Mouse (Mus musculus) retina, embryonic 14.5 days (tissue): ENCODE measurements around the gene Aagab.

Experiments used
- DNase-seq: peaks from one replicate; pipeline ENCODE4 v3.0.0-alpha.2; 2015; ENCODE audit warnings: low spot score

Aagab gene

DNA sequence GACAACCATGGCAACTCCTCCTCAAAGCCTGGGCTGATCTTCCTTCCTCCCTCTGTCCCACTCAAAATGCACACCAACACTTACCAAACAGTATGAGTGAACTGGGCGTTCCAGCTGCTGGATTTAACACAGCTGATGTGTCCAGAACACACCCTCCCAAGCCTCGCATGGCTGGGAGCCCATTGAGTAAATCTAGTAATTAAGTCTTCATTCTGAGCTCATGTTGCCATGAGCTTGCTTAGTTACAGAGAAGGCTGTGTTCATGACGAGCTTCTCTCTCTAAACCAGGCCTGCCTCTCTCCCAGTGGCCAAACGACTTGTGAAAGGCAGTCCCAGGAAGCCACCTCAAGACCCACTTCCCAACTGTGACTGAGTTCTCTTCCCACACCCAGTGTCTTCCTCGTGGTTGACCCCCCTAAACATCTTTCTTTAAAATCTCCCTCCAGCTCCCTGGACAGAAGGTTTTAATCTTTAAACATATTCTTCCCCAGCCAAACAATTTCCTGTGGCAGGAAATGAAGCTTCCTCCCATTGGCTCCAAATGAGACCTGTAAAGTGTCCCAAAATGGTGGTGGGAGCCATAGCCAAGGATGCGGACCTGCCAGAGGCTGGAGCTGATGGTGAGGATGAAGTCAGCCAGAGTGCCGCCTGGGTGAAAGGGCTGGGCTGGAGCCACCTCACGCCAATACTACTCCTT is 70.5 kb downstream of the Aagab start:
- DNase-seq: no peak

DNA sequence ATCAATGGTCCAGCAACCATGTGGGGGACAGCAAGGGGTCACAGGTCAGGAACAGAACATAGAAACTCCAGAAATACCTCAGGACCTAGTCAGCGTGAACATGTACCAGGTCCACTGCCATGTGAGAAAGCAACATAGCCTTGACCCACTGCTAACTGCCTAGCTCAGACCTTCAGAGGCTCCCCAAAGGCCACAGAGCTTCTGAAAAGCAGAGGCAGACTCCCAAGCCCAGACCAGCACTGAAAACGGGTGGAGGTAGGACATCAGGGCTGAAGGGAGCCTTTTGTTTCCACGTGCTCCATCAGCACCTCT is 71.0 kb downstream of the Aagab start:
- no peak for DNase-seq

DNA sequence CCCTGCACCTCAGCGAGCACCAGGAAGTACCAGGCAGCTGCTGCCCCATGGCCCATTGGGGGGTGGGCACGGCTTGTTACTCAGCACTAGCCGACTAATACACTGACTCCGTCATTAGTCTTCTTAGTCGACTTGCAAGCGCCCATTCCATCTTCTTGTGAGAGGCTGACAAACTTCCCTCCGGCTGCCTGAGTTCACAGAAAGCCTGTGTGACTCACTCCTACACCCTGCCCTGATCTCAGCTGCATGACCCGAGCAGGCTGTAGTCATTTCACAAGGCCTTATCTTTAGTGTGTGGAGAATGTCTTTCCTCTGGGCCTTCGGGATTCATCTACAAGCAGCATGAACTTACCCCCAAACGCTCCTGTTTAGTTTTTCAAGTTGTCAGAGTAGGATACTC is 72.2 kb downstream of the Aagab start:
- DNase-seq: no peak

DNA sequence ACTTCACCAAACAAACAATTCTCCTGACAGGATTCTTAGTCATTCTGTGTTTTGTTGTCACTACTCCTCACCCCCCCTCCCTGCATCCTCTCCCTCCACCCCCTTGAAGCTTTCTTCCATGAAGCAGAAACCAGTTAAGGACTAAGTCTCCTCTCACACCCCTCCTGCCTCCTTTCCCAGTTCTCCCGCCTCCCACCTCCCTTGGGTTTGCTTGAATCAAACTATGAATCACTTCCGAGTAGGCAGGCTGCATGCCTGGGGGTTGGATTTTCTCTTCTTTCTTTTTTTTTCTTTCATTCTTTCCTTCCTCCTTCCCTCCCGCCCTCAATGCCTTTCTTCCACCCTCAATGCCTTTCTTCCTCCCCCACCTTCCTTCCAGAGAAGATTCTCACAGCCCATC is 75.2 kb downstream of the Aagab start:
- no peak for DNase-seq

DNA sequence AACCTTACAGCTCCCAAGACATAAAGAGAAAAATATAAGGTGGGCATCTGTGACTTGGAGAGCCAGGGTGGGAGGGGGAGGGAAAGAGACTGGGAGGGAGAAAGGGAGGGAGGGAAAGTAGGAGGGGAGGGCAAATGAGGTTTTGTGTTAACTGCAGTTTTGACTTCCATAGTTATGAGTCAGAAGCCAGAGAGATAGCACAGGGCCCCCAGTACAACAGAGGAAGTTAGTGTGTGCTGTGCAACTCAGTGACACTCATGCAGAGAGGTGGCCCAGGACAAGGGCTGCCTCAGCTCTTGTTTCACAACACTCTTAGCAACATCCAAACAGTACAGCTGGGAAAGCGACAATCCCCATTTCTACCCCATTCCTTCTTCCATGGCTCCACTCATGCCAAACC is 75.6 kb downstream of the Aagab start:
- DNase-seq: no peak

DNA sequence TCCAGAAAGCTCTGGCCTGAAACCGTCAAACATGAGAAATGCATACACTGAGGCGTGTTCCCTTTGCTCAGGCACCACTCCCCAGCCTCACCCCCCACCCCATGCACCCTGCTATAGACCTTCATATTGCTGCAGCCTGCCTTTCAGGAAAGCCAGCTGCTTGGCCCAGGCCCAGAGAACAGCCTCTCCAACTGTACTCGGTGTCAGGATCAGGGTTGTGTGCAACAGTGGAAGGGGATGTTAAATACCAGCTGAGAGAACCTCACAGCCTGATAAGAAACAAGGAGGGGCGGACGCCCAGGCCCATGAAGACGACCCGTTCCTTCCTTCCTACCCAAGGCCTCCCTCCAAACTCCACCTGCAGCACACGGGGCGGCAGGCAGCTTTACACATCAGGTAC is 79.8 kb downstream of the Aagab start:
- no peak for DNase-seq

DNA sequence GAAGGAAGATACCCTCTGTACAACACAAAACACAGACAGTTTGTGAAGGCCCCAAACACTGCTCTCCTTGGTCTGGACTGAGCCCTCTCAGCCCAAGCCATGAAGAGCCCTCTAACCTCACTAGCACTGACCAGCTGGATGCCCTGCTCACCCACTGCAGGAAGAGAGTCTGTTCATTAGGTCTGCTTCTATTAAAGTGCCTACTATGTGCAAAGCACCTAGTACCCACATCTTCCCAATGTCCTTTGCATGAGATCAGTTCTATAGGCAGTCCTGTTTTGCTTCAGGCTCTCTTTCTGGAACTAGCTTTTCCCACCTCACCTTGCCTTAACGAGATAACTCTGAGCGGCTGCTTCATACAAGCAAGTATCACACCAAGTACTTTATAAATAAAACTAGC is 80.5 kb downstream of the Aagab start:
- DNase-seq: no peak

DNA sequence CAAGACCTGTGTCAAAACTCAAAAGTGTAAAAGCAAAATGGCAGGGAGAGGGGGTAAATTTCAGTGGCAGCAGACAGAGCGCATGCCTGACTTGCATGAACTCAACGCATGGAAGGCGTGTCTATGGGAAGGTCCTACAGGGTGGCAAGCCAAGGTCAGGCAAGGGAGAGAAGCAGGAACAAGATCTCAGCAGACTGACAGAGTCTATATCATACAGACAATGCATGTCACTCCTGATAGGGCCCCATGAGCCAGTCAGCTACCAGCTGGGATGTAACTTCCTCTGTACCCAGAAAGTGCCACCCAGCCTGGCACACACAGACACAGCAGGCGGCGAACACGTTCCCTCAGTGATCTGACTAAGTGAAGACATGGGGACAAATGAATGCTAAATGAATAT is 81.8 kb downstream of the Aagab start:
- no peak for DNase-seq

DNA sequence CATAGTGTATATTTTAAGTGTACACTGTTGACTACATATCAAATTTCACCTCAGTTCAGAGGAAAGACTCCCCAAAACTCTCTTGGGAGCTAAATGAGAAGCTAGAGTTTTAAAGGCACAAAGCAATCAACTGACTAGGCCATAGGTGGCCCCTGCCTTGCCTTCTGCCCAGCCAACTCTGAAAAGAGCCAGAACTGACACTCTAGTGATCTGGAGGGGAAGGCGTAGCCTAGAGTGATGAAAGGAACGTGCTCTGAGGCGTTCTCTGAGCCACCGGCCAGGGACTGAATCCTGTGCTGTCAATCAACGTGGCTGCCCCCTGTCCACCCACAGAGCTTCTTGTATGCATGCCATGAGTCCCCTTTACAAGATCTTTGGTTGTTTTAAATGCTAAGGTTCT is 82.9 kb downstream of the Aagab start:
- no peak for DNase-seq

DNA sequence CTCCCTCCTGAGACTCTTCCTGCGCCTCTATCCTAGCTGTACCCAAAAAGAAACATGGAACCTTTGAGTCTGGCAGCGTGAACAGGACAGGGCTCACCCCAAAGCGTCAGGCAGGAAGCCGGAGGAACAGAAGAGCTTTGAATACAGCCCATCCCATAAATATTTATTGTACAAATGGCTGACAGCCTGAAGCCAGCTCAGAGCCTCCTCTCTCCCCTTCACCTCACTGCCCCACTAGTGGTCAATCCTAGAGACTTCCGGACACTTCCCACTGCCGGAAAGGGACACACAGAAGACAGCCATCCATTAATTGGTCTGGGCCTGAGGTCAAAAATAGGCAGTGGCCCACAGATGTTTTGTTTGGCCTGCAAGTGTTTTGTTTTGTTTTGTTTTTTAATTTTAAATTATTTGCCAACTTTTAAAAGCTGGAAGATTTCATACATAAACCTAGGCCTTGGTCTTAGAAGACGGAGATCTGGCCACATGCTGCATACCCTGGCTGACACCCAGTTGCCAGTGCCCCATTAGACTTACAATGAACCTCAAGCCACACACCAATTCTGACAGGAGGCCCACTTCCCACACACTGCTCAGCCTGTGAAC is 85.1 kb downstream of the Aagab start:
- DNase-seq: no peak

DNA sequence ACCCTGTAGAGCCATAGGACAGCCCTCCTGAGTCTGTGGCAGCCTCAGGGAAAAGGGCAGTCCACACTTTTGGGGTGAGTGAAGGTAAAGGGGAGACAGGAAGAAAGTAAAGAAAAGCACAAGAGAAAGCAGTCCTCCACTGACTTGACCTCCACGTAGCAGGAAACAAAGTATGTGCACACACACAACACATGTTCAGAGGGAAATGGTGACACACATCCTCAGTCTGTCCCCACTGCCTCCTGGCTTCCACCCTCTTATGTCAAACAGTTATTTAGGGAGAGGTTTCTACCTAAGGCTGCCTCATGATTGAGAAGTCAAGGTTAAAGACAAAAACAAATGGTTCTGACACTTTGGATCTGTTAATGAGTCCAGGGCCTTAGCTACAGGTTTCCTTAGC is 88.1 kb downstream of the Aagab start:
- DNase-seq: no peak

DNA sequence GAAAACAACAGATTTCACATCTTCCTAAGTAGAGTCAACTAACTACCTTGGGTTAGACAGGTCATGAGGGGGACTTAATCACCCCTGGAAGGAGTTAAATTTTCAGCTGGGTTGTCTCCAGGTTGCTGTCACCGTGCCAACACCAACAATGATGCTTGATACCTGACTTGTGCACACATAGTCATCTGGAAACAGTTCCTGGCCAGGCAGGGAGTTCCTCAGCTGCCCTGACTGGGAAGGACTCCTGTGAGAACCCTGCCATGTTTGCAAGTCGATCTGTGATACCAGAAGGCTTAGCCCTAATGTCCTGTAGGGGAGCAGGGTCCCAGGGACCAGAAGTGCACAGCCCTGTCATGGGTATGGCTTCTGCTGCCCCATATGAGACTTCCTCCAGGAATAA is 89.5 kb downstream of the Aagab start:
- no peak for DNase-seq
